Mouse (Mus musculus): ENCODE results near the gene Sgcd.

Gene Sgcd

GRCm38 (mm10) chr11:47988697-47989533, at the start of gene Sgcd:
Gene Sgcd (minus strand): TSS chr11:47988969.
- DNase-seq (ENCODE audit: low read depth), result no peak

DNA sequence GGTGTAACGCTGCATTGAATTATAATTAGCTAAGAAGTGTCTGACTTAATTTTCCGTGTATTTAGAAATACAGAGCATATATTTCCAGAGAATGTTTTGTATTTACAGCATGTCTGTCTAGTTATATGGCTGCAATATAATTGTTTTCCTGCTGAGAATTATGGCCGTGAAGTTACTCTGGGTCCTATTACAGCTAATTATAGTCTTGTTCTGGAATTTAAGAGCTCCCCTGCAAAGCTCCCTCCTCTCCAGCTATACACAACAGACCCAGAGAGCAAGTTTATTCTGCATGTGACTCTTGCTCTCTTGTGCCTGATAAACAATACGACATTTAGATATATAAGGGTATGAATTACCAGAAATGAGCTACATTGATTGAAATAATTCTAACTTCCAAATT, 49.3 kb upstream of the Sgcd start:
- DNase-seq (ENCODE audit: low read depth), result no peak

- DNase-seq (ENCODE audit: low read depth), result no peak
Measured at GRCm38 (mm10) chr11:48012836-48013235, 24.1 kb upstream of the Sgcd start.

DNA sequence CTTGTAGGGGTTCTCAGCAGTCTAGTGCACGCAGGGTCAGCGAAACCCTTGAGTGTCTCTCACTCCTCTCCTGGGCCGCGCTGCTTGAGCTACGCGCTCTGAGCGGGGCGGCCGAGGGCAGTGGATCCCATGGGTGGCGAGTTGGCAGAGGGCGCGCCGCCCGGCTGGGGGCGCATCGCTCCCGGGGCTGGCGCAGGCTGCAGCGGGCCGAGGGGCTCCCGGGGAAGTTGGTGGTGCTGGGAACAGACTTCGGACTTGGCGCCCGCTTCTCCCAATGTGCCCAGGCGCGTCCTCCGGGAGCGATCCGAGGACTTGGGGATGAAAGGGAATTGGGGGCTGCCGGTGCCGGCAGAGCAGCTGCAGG, 454 bp downstream of the Sgcd start:
- DNase-seq (ENCODE audit: low read depth), result no peak

GRCm38 (mm10) chr11:47987893-47988267, 889 bp downstream of the Sgcd start:
- DNase-seq (ENCODE audit: low read depth), result no peak

- DNase-seq (ENCODE audit: low read depth), result no peak
Measured at GRCm38 (mm10) chr11:47987251-47987892, 1.4 kb downstream of the Sgcd start.

- no peak for DNase-seq (ENCODE audit: low read depth)
Measured at GRCm38 (mm10) chr11:47982152-47982551, 6.6 kb downstream of the Sgcd start.

DNA sequence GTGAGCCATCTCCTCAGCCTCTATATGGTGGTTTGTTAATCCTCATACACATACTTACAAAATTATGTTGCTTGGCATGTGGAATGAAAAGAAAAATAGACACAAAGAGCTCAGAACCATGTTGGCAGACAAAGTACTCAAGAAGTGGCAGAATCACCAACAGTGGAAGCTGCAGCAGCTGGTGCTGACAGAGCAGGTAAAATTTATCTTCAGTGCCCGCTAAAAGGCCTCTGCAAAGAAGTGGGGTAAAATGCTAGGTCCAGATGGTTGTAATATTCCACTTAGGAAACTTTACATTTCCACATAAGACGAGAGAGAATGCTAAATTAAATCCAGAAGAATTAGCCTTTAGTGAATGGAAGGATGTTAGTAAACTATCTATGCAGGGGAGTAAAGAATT, 7.7 kb downstream of the Sgcd start:
- DNase-seq (ENCODE audit: low read depth), result no peak

GRCm38 (mm10) chr11:47953291-47953690, 35.5 kb downstream of the Sgcd start:
- no peak for DNase-seq (ENCODE audit: low read depth)

DNA sequence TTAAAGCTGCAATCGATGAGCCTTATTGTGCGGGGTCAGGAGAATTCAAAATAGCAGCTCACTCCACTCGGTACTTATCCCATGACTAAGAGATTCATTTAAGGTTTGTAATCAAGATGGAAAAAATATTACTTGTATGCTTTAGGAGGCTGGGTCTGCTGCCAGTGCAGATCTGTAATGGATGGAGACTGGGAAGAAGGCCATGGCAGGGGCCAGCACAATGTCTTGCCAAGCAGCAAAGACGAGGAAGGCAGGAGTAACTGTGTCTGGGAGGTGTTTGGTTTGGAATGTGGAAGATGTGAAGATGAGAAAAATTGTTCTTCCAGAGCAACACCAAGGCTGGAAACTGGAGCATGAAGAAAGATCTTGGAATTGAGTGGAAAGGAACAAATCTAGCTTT, 36.4 kb downstream of the Sgcd start:
- DNase-seq (ENCODE audit: low read depth), result no peak

DNA sequence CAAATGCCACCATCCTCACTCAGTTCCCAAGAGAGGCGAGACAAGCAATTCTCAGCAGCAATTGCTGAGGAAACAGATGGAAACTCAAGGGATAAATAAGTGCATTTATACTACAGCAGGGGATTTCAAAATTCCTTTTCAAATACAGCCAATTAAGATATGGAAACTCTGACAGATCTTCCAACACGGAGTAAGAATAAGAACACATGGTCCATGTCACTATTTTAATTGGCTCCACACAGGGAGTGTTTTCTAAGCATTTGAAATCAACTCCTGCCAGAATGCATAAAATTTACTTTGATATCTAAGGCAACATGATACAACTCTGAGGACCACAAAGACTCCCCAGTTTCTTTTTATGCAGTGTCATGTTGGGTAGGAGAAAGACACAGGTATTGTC, 49.0 kb downstream of the Sgcd start:
- DNase-seq (ENCODE audit: low read depth), result no peak

- DNase-seq (ENCODE audit: low read depth), result no peak
Measured at GRCm38 (mm10) chr11:47917616-47918015, 71.2 kb downstream of the Sgcd start.

- DNase-seq (ENCODE audit: low read depth), result no peak
Measured at GRCm38 (mm10) chr11:47891617-47892172, 97.1 kb downstream of the Sgcd start.

DNA sequence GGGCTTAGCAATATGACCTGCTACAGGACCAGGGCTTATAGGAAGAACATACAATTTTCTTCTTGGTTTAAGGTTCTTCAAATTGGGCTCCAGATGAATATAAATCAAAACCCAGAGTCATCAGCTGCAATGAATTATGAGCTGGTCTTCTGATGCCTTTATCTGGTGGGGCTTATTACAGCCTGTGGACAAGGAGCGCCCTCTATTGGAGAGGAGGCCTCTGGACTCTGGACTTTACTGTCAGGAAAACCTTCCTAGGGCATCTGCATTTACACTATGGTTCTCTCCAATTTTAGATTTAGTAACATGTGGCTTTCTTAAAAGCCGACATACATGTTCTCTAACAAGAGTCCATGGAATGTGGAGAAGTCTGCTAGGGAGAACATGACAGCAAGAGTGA, 98.5 kb downstream of the Sgcd start:
- no peak for DNase-seq (ENCODE audit: low read depth)

GRCm38 (mm10) chr11:47885310-47885709, 103.5 kb downstream of the Sgcd start:
- DNase-seq (ENCODE audit: low read depth), result no peak

- no peak for DNase-seq (ENCODE audit: low read depth)
Measured at GRCm38 (mm10) chr11:47883545-47883944, 105.2 kb downstream of the Sgcd start.

DNA sequence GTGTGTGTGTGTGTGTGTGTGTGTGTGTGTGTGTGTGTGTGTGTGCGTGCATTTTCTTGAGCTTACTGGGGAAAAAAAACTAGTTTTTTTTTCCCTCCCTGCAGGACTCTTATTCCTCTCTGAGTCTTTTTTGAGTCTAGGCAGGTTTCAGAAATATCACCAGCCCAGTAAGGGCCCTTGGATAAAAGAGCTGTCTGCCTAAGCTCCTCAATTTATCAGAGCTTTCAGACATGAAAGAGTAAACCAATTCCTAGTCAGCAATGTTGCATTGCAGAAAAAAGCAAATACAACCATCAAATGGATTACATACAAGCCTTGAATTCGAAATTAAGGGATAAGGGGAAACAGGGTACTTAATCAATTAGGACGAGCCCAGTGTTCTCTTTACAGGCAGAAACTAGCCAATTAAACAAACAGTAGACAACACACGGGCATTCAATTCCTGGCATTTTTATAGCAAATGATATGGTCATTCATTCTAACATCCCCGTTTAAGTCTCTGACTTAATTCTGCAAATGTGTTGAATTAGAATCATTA, 112.1 kb downstream of the Sgcd start:
- no peak for DNase-seq (ENCODE audit: low read depth)

GRCm38 (mm10) chr11:47845894-47846293, 142.9 kb downstream of the Sgcd start:
- no peak for DNase-seq (ENCODE audit: low read depth)

- no peak for DNase-seq (ENCODE audit: low read depth)
Measured at GRCm38 (mm10) chr11:47833283-47833682, 155.5 kb downstream of the Sgcd start.

GRCm38 (mm10) chr11:47810307-47810706, 178.5 kb downstream of the Sgcd start:
- DNase-seq (ENCODE audit: low read depth), result no peak

- DNase-seq (ENCODE audit: low read depth), result no peak
Measured at GRCm38 (mm10) chr11:47804101-47804715, 184.6 kb downstream of the Sgcd start.

- no peak for DNase-seq (ENCODE audit: low read depth)
Measured at GRCm38 (mm10) chr11:47777916-47778226, 210.9 kb downstream of the Sgcd start.

Measured in fibroblast of lung, adult 2 months (primary cell).